Mouse (Mus musculus) cerebellum, adult 2 months (tissue): ENCODE measurements around the gene Gm11541. TPM values are rescaled to one million over a fixed set of nuclear protein-coding genes. Genes with fewer than 3 reads are reported as not detected.
"Not testable (repeated sequence)": the region's sequence is repeated elsewhere in the genome, so short reads cannot be mapped to it uniquely, and the experiment has no call there.

Experiments
- DNase-seq, 2 experiments: peaks; one replicate each; pipeline ENCODE4 v3.0.0; 2021
- H3K27ac ChIP-seq: fragments of 200-500 bp; 2 replicates; pipeline ENCODE4 v1.5.1; 2012; ENCODE audit warnings: low read length, control low read depth, inconsistent platforms; ENCODE audit not compliant: insufficient read depth
- H3K27me3 ChIP-seq: fragments of 200-500 bp; 2 replicates; pipeline ENCODE4 v1.6.1; 2012; ENCODE audit warnings: inconsistent platforms, mild to moderate bottlenecking, low read length, moderate library complexity; ENCODE audit not compliant: control insufficient read depth, insufficient read depth
- H3K4me1 ChIP-seq: fragments of 200-500 bp; 2 replicates; pipeline ENCODE4 v1.6.1; 2011; ENCODE audit warnings: low read length; ENCODE audit not compliant: control insufficient read depth, insufficient read depth
- H3K4me3 ChIP-seq: fragments of 200-500 bp; replicated peaks from 2 replicates; pipeline ENCODE3; 2011; ENCODE audit warnings: mild to moderate bottlenecking, low read depth, low read length, control low read depth; ENCODE audit not compliant: insufficient read depth
- CTCF ChIP-seq: fragments of 200-500 bp; IDR thresholded peaks from 2 replicates; pipeline ENCODE4 v1.5.1; 2011; ENCODE audit warnings: low read depth, mild to moderate bottlenecking, control low read depth, low read length, moderate library complexity, borderline replicate concordance; ENCODE audit not compliant: insufficient read depth
- POLR2A ChIP-seq: fragments of 200-500 bp; IDR thresholded peaks from 2 replicates; pipeline ENCODE4 v1.6.1; 2011; ENCODE audit warnings: low read length, control low read depth, borderline replicate concordance; ENCODE audit not compliant: insufficient read depth
- WGBS: fragments of 180-500 bp; shearing (Covaris S2); methylation state at CpG from one replicate; pipeline ENCODE4 v1.1.7; 2018; 5-methylcytosine and 5-hydroxymethylcytosine counted together
- polyA plus RNA-seq: library from polyadenylated mRNA; depleted of rRNA; stranded (reverse); fragments of >200 nt; gene quantifications from 2 replicates; pipeline ENCODE4 v1.2.3, GENCODE M21; 2012; rRNA removed

Gm11541 gene
- polyA plus RNA-seq, 1 experiment: not detected

- DNase-seq: no peak
- H3K27me3 ChIP-seq: no peaks in the 10 kb centered on the region
- H3K4me1 ChIP-seq: peaks cover 17% of the 10 kb centered on the region
- no peak overlapping the region for H3K27ac ChIP-seq
- H3K4me3 ChIP-seq: no peak overlapping the region
- TF ChIP-seq POLR2A (no peak), CTCF (no peak)
- WGBS: 54% methylated on average over 5 of the region's 5 CpGs
Observed at GRCm38 (mm10) chr11:94674984-94675383, 29.3 kb downstream of the Gm11541 start.

DNA sequence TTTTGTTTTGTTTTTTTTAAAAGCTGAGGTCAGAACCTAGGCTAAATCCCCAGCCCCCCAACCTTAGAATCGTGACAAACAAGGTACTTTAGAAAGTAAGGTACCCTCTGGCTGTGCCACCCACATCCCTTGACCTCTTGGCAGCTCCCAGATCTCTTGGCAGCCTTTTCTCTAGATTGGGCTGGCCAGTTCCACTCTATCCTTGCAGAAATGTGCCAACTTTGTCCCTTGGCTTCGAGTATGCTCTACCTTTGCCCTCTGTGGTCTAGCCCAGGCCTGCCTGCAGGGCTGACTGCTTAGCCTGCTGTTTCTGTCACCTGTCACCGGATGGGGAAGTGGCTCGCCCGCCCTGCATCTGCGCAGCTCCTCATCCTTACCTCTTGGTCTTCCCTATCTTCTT is 39.0 kb downstream of the Gm11541 start:
- H3K27ac ChIP-seq: no peak overlapping the region
- no peak for TF ChIP-seq POLR2A
- no peak for TF ChIP-seq CTCF
- DNase-seq: no peak
- H3K4me1 ChIP-seq: peaks cover 8% of the 10 kb centered on the region; the same call in 1 of the 2 replicates
- H3K27me3 ChIP-seq: no peaks in the 10 kb centered on the region
- no peak overlapping the region for H3K4me3 ChIP-seq
- 52% methylated on average over 6 of the region's 6 CpGs for WGBS

DNA sequence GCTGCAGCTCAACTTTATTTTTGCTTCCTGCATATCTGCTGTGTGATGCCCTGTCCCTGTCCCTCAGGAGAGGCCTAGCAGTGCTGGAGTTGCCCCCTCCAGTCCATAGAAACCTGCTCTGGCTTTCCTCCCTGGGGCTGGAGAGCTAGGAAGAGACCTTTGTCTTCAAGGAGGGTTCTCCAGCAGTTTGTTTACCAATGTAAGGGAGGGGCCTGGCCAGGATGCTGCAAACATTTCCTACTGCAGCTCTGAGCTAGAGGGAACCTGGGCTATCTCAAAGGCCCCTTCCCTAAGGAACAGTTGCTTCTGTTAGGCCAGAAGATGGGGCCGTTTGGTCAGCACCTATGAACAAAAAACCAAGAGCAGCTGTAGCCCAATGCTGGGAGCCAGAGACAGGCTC is 43.0 kb downstream of the Gm11541 start:
- H3K27ac ChIP-seq: no peak overlapping the region
- peaks cover 8% of the 10 kb centered on the region; the same call in 1 of the 2 replicates for H3K4me1 ChIP-seq
- 58% methylated on average over 1 of the region's 1 CpGs for WGBS
- no peaks in the 10 kb centered on the region for H3K27me3 ChIP-seq
- no peak for TF ChIP-seq POLR2A
- no peak for TF ChIP-seq CTCF
- H3K4me3 ChIP-seq: no peak overlapping the region
- no peak for DNase-seq

- DNase-seq: peak; percentile 88 to 91
- Histone ChIP-seq H3K27ac (peak within 1 kb of the TSS; percentile 82), H3K27me3 (no peaks in the 10 kb centered on the region), H3K4me3 (peak within 1 kb of the TSS; percentile 89), H3K4me1 (no peaks in the 10 kb centered on the region)
- 1% methylated on average over 32 of the region's 32 CpGs for WGBS
- TF ChIP-seq CTCF: no peak
- peak; percentile 47; the same call in 1 of the 2 replicates for TF ChIP-seq POLR2A
Observed at GRCm38 (mm10) chr11:94653663-94654436, 50.4 kb downstream of the Gm11541 start, which contains the start of the genes Mrpl27 and Eme1. Gene Mrpl27, plus strand, starts transcription at chr11:94653767. Gene Eme1, minus strand, starts transcription at chr11:94653964.

DNA sequence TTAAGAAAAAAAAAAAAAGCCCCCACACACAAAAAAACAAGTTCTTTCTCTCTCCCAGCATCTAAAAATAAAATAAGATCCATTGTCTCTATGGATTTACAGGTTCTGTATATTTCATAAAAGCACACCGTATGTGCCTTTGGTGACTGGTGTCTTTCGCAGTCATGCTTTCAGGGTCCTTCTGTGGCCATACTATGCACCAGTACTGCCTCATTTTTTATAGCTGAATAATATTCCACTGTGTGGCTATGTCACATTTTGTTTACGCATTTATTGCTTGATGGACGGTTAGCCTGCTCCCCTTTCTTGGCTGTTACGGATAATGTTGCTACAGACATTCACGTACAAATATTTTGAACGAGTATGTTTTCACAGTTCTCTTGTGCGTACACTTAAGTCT is 51.3 kb downstream of the Gm11541 start:
- Histone ChIP-seq H3K27me3 (no peaks in the 10 kb centered on the region), H3K27ac (no peak overlapping the region), H3K4me1 (no peaks in the 10 kb centered on the region), H3K4me3 (no peak overlapping the region)
- TF ChIP-seq POLR2A (no peak), CTCF (no peak)
- DNase-seq: no peak
- 47% methylated on average over 8 of the region's 8 CpGs for WGBS

- H3K4me3 ChIP-seq, H3K27me3 ChIP-seq, H3K27ac ChIP-seq, DNase-seq, H3K4me1 ChIP-seq: not testable (repeated sequence)
- WGBS: 95% methylated on average over 5 of the region's 7 CpGs
Observed at GRCm38 (mm10) chr11:94651241-94651640, 53.1 kb downstream of the Gm11541 start.

DNA sequence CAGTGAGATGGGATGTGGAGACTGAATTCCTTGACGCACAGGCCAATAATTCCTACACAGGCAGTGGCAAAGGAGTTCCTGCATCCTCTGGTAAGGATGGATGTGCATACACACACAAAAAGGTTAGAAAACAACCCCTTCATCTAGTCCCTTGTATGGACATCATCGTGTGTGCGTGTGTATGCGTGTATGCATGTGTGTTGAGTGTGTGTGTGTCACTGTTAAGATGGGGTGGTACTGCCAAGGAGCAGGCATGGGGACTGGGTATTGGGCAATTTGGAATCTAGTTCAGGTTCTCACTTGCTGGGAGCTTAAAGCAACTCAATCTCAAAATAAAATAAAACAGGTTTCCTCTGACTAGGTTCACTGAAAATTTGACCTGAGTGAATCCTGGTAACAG is 57.8 kb downstream of the Gm11541 start:
- no peak overlapping the region for H3K27ac ChIP-seq
- H3K4me1 ChIP-seq: no peaks in the 10 kb centered on the region
- no peaks in the 10 kb centered on the region for H3K27me3 ChIP-seq
- no peak overlapping the region for H3K4me3 ChIP-seq
- TF ChIP-seq POLR2A: no peak
- no peak for TF ChIP-seq CTCF
- WGBS: 95% methylated on average over 4 of the region's 4 CpGs
- DNase-seq: no peak

Other genes starting within 250 kb of the Gm11541 start
- gene Cacna1g, start 230.3 kb downstream of the Gm11541 start, polyA plus RNA-seq: 199 and 248 TPM in 2 replicates
- gene Spata20, start 218.3 kb downstream of the Gm11541 start, polyA plus RNA-seq: 1.5 and 1.9 TPM in 2 replicates
- gene Epn3, start 204.5 kb downstream of the Gm11541 start, polyA plus RNA-seq: 31.1 and 35.9 TPM in 2 replicates
- 3.6 and 4.9 TPM in 2 replicates for gene Mycbpap, start 182.8 kb downstream of the Gm11541 start, polyA plus RNA-seq
- 19.7 and 20.8 TPM in 2 replicates for gene Rsad1, start 155.2 kb downstream of the Gm11541 start, polyA plus RNA-seq
- gene Chad, start 139.5 kb downstream of the Gm11541 start, polyA plus RNA-seq: 0.82 and 1.1 TPM in 2 replicates
- gene Acsf2, start 102.6 kb downstream of the Gm11541 start, polyA plus RNA-seq: 13.1 and 15.2 TPM in 2 replicates
- gene Lrrc59, start 74.7 kb downstream of the Gm11541 start, polyA plus RNA-seq: 71.9 and 72.1 TPM in 2 replicates
- gene Mrpl27, start 50.7 kb downstream of the Gm11541 start, polyA plus RNA-seq: 129 and 136 TPM in 2 replicates
- gene Eme1, start 50.5 kb downstream of the Gm11541 start, polyA plus RNA-seq: 0.21 and 0.30 TPM in 2 replicates
- gene Xylt2, start 27.0 kb downstream of the Gm11541 start, polyA plus RNA-seq: 30.5 and 30.7 TPM in 2 replicates
- 0.33 and 0.48 TPM in 2 replicates for gene Cdc34b, start 37.3 kb upstream of the Gm11541 start, polyA plus RNA-seq
- gene Tmem92, start 78.2 kb upstream of the Gm11541 start, polyA plus RNA-seq: not detected in 2 replicates
- 4.5 and 5.5 TPM in 2 replicates for gene Col1a1, start 231.7 kb upstream of the Gm11541 start, polyA plus RNA-seq